Mouse (Mus musculus) CH12.LX (cell line): ENCODE results near the gene Chchd5. TPM values are rescaled to one million over a fixed set of nuclear protein-coding genes. Genes with fewer than 3 reads are reported as not detected.

Experiments used
- DNase-seq: peaks from one replicate; pipeline ENCODE4 v3.0.0-alpha.2; 2013; ENCODE audit errors: extremely low read depth
- H3K27ac ChIP-seq: 2 replicates; pipeline ENCODE4 v1.5.1; 2012; ENCODE audit warnings: low read depth, mild to moderate bottlenecking, control low read depth, moderate library complexity; ENCODE audit not compliant: insufficient read depth
- H3K27me3 ChIP-seq: replicated peaks from 2 replicates; pipeline ENCODE3; 2012; ENCODE audit warnings: inconsistent platforms
- H3K36me3 ChIP-seq, 2 experiments: replicated peaks in 1 of 2; 2 replicates each; pipeline versions ENCODE3 to v1.6.1; 2012; ENCODE audit warnings: inconsistent platforms in 1 of 2, low read length in 1 of 2, mild to moderate bottlenecking in 1 of 2, mixed read lengths in 1 of 2, moderate library complexity in 1 of 2; ENCODE audit not compliant: control insufficient read depth in 1 of 2, insufficient read depth in 1 of 2
- H3K4me1 ChIP-seq, 2 experiments: 2 replicates each; pipeline ENCODE4 v1.6.1; 2012; ENCODE audit warnings: inconsistent platforms in 1 of 2, moderate library complexity in 1 of 2; ENCODE audit not compliant: insufficient read depth in 2 of 2, control insufficient read depth in 1 of 2
- H3K4me2 ChIP-seq: 2 replicates; pipeline ENCODE4 v1.6.1; 2012; ENCODE audit warnings: low read depth, mild to moderate bottlenecking, control low read depth; ENCODE audit not compliant: poor library complexity, insufficient read depth, severe bottlenecking
- H3K4me3 ChIP-seq, 3 experiments: fragments of 150-350 bp in 1 of 3; sonication (generic) in 1 of 3; replicated peaks in 1 of 3; 2 replicates each; pipeline versions ENCODE3 to v1.5.1; 2011 to 2012; ENCODE audit warnings: low read depth in 2 of 3, low read length in 2 of 3, mild to moderate bottlenecking in 2 of 3, moderate library complexity in 2 of 3, control low read depth in 1 of 3, improper control_type of control experiment in 1 of 3, inconsistent platforms in 1 of 3, mixed read lengths in 1 of 3; ENCODE audit not compliant: poor library complexity in 1 of 3
- H3K79me2 ChIP-seq: replicated peaks from 2 replicates; pipeline ENCODE4 v1.6.1; 2012; ENCODE audit warnings: mild to moderate bottlenecking, moderate library complexity; ENCODE audit not compliant: control insufficient read depth, poor library complexity, insufficient read depth, severe bottlenecking; ENCODE audit errors: extremely low read depth
- H3K9ac ChIP-seq: 2 replicates; pipeline ENCODE4 v1.6.1; 2012; ENCODE audit warnings: low read depth, mild to moderate bottlenecking, control low read depth, moderate library complexity; ENCODE audit not compliant: insufficient read depth
- H3K9me3 ChIP-seq: replicated peaks from 2 replicates; pipeline ENCODE3; 2012; ENCODE audit warnings: low read length, inconsistent platforms, mixed read lengths
- BHLHE40 ChIP-seq: IDR thresholded peaks from 2 replicates; pipeline ENCODE4 v1.6.1; 2011; ENCODE audit warnings: mild to moderate bottlenecking, low read depth, low read length, improper control_type of control experiment
- CHD1 ChIP-seq: IDR thresholded peaks from 2 replicates; pipeline ENCODE4 v1.6.1; 2012; ENCODE audit warnings: low read depth, low read length, improper control_type of control experiment, inconsistent platforms
- CHD2 ChIP-seq: IDR thresholded peaks from 2 replicates; pipeline ENCODE4 v1.6.1; 2011; ENCODE audit warnings: low read length, improper control_type of control experiment
- E2F4 ChIP-seq: IDR thresholded peaks from 2 replicates; pipeline ENCODE4 v1.6.1; 2011; ENCODE audit warnings: low read depth, low read length, improper control_type of control experiment; ENCODE audit not compliant: insufficient replicate concordance
- ELF1 ChIP-seq: IDR thresholded peaks from 2 replicates; pipeline ENCODE4 v1.6.1; 2014; ENCODE audit warnings: low read depth, mild to moderate bottlenecking, inconsistent platforms, low read length, improper control_type of control experiment
- EP300 ChIP-seq: IDR thresholded peaks from 2 replicates; pipeline ENCODE4 v1.6.1; 2011; ENCODE audit warnings: low read length, improper control_type of control experiment
- ETS1 ChIP-seq: conservative IDR thresholded peaks from 2 replicates; pipeline ENCODE4 v1.6.1; 2012; ENCODE audit warnings: low read depth, mild to moderate bottlenecking, inconsistent platforms, low read length, improper control_type of control experiment, moderate library complexity
- HCFC1 ChIP-seq: IDR thresholded peaks from 2 replicates; pipeline ENCODE4 v1.6.1; 2012; ENCODE audit warnings: low read depth, mild to moderate bottlenecking, inconsistent platforms, low read length, improper control_type of control experiment
- IRF4 ChIP-seq: IDR thresholded peaks from 2 replicates; pipeline ENCODE4 v1.6.1; 2014; ENCODE audit warnings: low read depth, mild to moderate bottlenecking, inconsistent platforms, low read length, improper control_type of control experiment
- KAT2A ChIP-seq: IDR thresholded peaks from 2 replicates; pipeline ENCODE4 v1.6.1; 2012; ENCODE audit warnings: low read length, improper control_type of control experiment, inconsistent platforms; ENCODE audit not compliant: insufficient replicate concordance
- MAFK ChIP-seq: IDR thresholded peaks from 2 replicates; pipeline ENCODE4 v1.6.1; 2011; ENCODE audit warnings: low read length, improper control_type of control experiment; ENCODE audit not compliant: insufficient replicate concordance
- MAX ChIP-seq: IDR thresholded peaks from 2 replicates; pipeline ENCODE4 v1.6.1; 2011; ENCODE audit warnings: low read length, improper control_type of control experiment
- MAZ ChIP-seq: IDR thresholded peaks from 2 replicates; pipeline ENCODE4 v1.6.1; 2012; ENCODE audit warnings: low read depth, mild to moderate bottlenecking, inconsistent platforms, low read length, improper control_type of control experiment, moderate library complexity
- MEF2A ChIP-seq: IDR thresholded peaks from 2 replicates; pipeline ENCODE4 v1.6.1; 2014; ENCODE audit warnings: low read depth, mild to moderate bottlenecking, inconsistent platforms, low read length, improper control_type of control experiment, borderline replicate concordance
- MXI1 ChIP-seq: IDR thresholded peaks from 2 replicates; pipeline ENCODE4 v1.6.1; 2011; ENCODE audit warnings: mild to moderate bottlenecking, low read depth, low read length, improper control_type of control experiment
- NELFE ChIP-seq: IDR thresholded peaks from 2 replicates; pipeline ENCODE4 v1.6.1; 2011; ENCODE audit warnings: low read depth, low read length, improper control_type of control experiment
- POLR2A ChIP-seq: IDR thresholded peaks from 2 replicates; pipeline ENCODE4 v1.6.1; 2011; ENCODE audit warnings: low read depth, mild to moderate bottlenecking, improper control_type of control experiment, low read length
- POLR2AphosphoS2 ChIP-seq: IDR thresholded peaks from 2 replicates; pipeline ENCODE4 v1.6.1; 2011; ENCODE audit warnings: low read depth, low read length, improper control_type of control experiment
- SIN3A ChIP-seq: IDR thresholded peaks from 2 replicates; pipeline ENCODE4 v1.6.1; 2012; ENCODE audit warnings: low read length, improper control_type of control experiment, inconsistent platforms
- SMC3 ChIP-seq: IDR thresholded peaks from 2 replicates; pipeline ENCODE4 v1.6.1; 2011; ENCODE audit warnings: low read depth, low read length, improper control_type of control experiment
- TBP ChIP-seq: conservative IDR thresholded peaks from 2 replicates; pipeline ENCODE4 v1.6.1; 2011; ENCODE audit warnings: low read depth, low read length, improper control_type of control experiment
- TCF12 ChIP-seq: IDR thresholded peaks from 2 replicates; pipeline ENCODE4 v1.6.1; 2014; ENCODE audit warnings: low read depth, mild to moderate bottlenecking, inconsistent platforms, low read length, improper control_type of control experiment
- UBTF ChIP-seq: IDR thresholded peaks from 2 replicates; pipeline ENCODE4 v1.6.1; 2012; ENCODE audit warnings: low read depth, mild to moderate bottlenecking, inconsistent platforms, low read length, improper control_type of control experiment, moderate library complexity
- ZC3H11A ChIP-seq: IDR thresholded peaks from 2 replicates; pipeline ENCODE4 v1.6.1; 2012; ENCODE audit warnings: low read depth, mild to moderate bottlenecking, inconsistent platforms, low read length, improper control_type of control experiment
- ZNF384 ChIP-seq: IDR thresholded peaks from 2 replicates; pipeline ENCODE4 v1.6.1; 2012; ENCODE audit warnings: low read depth, low read length, improper control_type of control experiment, inconsistent platforms
- dilution Hi-C: fragments of 300-500 bp; cut with MboI; formaldehyde crosslinking; loops from 2 replicates; pipeline ENCODE4 v1.14.3; 2020; ENCODE audit warnings: low sequenced_read_pairs; ENCODE audit not compliant: extremely low pct_unique_long_range_greater_than_20kb, extremely low pct_ligation_motif_present
- in situ Hi-C: fragments of 300-500 bp; cut with MboI; formaldehyde crosslinking; loops from 3 replicates; pipeline ENCODE4 v1.14.3; 2019; ENCODE audit warnings: low sequenced_read_pairs, low pct_ligation_motif_present, low pct_unique_long_range_greater_than_20kb, mixed read lengths
- polyA plus RNA-seq: library from polyadenylated mRNA; unstranded; fragments of >175 nt; gene quantifications from 2 replicates; pipeline ENCODE4 v1.2.1, GENCODE M21; 2012; ENCODE audit warnings: low read depth; ENCODE audit not compliant: insufficient read length
- total RNA-seq, 2 experiments: library from RNA; depleted of rRNA; stranded (reverse); fragments of 300-350 nt in 1 of 2; fragments of >200 nt in 1 of 2; gene quantifications; 2 replicates each; pipeline ENCODE4 v1.2.3; 2012 to 2014

Gene Chchd5
- total and polyA plus RNA-seq, 3 experiments, result 20.5 to 24.1 (median 20.8) TPM

DNA sequence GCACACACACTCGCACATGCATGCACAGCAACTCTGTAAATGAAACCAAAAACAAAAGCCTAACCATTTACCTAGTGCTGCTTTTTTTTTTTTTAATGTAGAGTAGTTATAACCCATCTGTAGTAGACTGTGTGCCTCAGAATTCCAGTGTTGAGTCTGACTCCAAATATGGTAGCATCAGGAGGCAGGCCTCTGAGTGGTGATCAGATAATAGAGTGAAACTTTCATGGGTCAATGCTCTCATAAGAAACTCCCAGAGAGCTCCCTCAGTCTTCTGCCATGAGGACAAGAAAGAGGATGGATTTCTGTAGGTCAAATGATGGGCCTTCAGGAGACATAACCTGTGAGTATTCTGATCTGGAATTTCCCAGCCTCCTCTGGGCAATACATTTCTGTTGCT lies 52.9 kb downstream of the Chchd5 start:
- dilution Hi-C loops, result no loop called here
- no peak for TF ChIP-seq UBTF
- no peak for TF ChIP-seq NELFE
- no peak for TF ChIP-seq E2F4
- no peak for TF ChIP-seq MAZ
- peak; percentile 47 for TF ChIP-seq ZNF384
- TF ChIP-seq CHD2, result no peak
- TF ChIP-seq TCF12, result no peak
- TF ChIP-seq HCFC1, result no peak
- peak overlapping the region; percentile 26 for H3K9ac ChIP-seq
- H3K27ac ChIP-seq, result peak overlapping the region; percentile 10; the same call in 1 of the 2 replicates
- no peak for DNase-seq
- peak overlapping the region; percentile 76 for H3K4me2 ChIP-seq
- H3K36me3 ChIP-seq, result no peaks in the 10 kb centered on the region
- H3K79me2 ChIP-seq, result no peaks in the 10 kb centered on the region
- H3K4me3 ChIP-seq, result peak overlapping the region in 2 of 3 experiments; percentile 31 to 50
- no peaks in the 10 kb centered on the region for H3K9me3 ChIP-seq
- no peaks in the 10 kb centered on the region for H3K27me3 ChIP-seq
- in situ Hi-C loops, result no loop called here
- peaks cover 10 to 83% of the 10 kb centered on the region in 2 experiments for H3K4me1 ChIP-seq

GRCm38 (mm10) chr2:129183561-129184031 lies 54.1 kb downstream of the Chchd5 start:
- Histone ChIP-seq H3K9me3 (no peaks in the 10 kb centered on the region), H3K4me3 (peak overlapping the region; percentile 19 to 50 (median 21)), H3K36me3 (no peaks in the 10 kb centered on the region), H3K4me1 (peaks cover 10 to 75% of the 10 kb centered on the region in 2 experiments), H3K27me3 (no peaks in the 10 kb centered on the region), H3K79me2 (no peaks in the 10 kb centered on the region), H3K9ac (peak overlapping the region; percentile 26; the same call in 1 of the 2 replicates), H3K4me2 (peak overlapping the region; percentile 76), H3K27ac (peak overlapping the region; percentile 39; the same call in 1 of the 2 replicates)
- dilution Hi-C loops (no loop called here), in situ Hi-C loops (no loop called here)
- TF ChIP-seq KAT2A, result 0 out of 2 replicates have a peak, but pooled peaks have one; percentile 48
- 0 out of 2 replicates have a peak, but pooled peaks have one; percentile 47 for TF ChIP-seq UBTF
- peak; percentile 40; the same call in 1 of the 2 replicates for TF ChIP-seq MEF2A
- TF ChIP-seq ETS1, result peak; percentile 66
- 0 out of 2 replicates have a peak, but pooled peaks have one; percentile 16 for TF ChIP-seq TBP
- TF ChIP-seq MAZ, result no peak; the same call in 1 of the 2 replicates
- peak; percentile 13; the same call in 1 of the 2 replicates for TF ChIP-seq HCFC1
- TF ChIP-seq TCF12, result peak; percentile 39; the same call in 1 of the 2 replicates
- no peak; the same call in 1 of the 2 replicates for TF ChIP-seq MXI1
- TF ChIP-seq BHLHE40, result peak; percentile 83
- TF ChIP-seq POLR2A, result peak; percentile 56
- TF ChIP-seq ELF1, result peak; percentile 34; the same call in 1 of the 2 replicates
- no peak for TF ChIP-seq POLR2AphosphoS2
- TF ChIP-seq CHD1, result no peak
- TF ChIP-seq SIN3A, result peak; percentile 52; the same call in 1 of the 2 replicates
- peak; percentile 7; the same call in 1 of the 2 replicates for TF ChIP-seq SMC3
- TF ChIP-seq MAFK, result 0 out of 2 replicates have a peak, but pooled peaks have one; percentile 37
- TF ChIP-seq NELFE, result peak; percentile 39; the same call in 1 of the 2 replicates
- TF ChIP-seq MAX, result 0 out of 2 replicates have a peak, but pooled peaks have one; percentile 28
- TF ChIP-seq IRF4, result no peak; the same call in 1 of the 2 replicates
- TF ChIP-seq ZC3H11A, result no peak
- TF ChIP-seq EP300, result peak; percentile 50
- peak; percentile 83 for DNase-seq
